Mouse (Mus musculus) kidney, adult 2 months (tissue): ENCODE data around the gene Zbtb8os.

ENCODE experiments used
- CTCF ChIP-seq: fragments of 200-500 bp; conservative IDR thresholded peaks from 2 replicates; pipeline ENCODE4 v1.5.1; 2011; ENCODE audit warnings: low read depth, mild to moderate bottlenecking, control low read depth, low read length, moderate library complexity, mixed read lengths; ENCODE audit not compliant: insufficient read depth, insufficient read length
- POLR2A ChIP-seq: fragments of 200-500 bp; IDR thresholded peaks from one replicate; pipeline ENCODE4 v1.6.1; 2011; ENCODE audit warnings: low read depth, low read length, control low read depth

GRCm38 (mm10) chr4:129362771-129363170, 27.3 kb downstream of the Zbtb8os start:
- TF ChIP-seq POLR2A (no peak), CTCF (no peak)
